In the genomic region with DNA sequence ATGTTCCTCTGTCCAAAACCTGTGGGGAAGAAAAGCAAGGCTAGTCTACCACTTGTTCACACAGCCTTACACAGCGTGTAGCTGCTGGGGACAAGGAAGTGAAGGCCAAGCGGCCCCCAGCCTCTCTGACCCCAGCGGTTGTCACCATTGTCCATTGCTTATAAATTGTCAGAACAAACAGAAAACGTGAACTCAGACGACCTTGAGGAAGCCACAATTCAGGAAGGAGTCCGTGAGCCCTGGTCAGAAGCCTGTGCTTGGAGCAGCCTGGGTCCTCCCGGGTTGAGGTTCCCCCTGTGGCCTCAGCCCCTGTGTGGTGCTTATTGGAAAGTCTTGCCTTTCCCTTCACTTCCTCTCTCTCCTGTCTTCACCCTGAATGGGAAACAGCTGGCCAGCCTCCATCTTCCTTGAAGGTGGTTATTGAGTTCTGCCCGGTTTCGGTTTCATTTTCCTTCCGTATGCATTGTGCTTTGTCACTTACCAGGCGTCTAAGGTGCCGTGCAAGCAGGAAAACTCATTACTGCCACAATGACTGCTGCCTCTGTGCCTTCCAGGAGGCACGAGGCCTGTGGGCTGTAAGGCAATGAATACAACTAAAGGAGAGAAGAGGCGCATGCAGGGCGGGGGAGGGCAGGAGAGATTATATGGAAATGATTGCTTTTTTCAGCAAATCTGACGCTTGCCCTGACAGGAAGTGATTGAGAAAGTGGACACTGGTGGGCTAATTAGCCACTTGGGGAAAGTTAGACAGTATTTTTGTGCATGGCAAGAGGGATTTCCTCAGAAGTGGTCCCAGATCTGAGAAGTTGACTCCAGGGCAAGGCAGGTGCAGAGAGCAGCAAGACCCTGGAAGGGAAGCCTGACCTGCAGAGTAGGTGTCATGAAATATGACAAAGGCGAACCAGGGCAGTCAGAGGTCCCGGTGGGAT, we compare ENCODE assay signal across 7 mouse cellular contexts.
A peak's percentile ranks its signal among the peaks of the same experiment; 100 is the strongest.
DNase-seq lines count a peak whose midpoint lies in the region; ATAC-seq and TF ChIP-seq lines count a peak whose summit lies in the region.

No protein-coding gene starts in this region.

- 50% methylated on average over 18 of the region's 18 CpGs for WGBS in heart, embryonic 16.5 days
- WGBS in spleen, adult 2 months: 11% methylated on average over 18 of the region's 18 CpGs

- H3K4me1 ChIP-seq in heart, embryonic 16.5 days (ENCODE audit: control insufficient read depth, insufficient read depth, low read length): peaks cover 16% of the 10 kb centered on the region
- peaks cover 8% of the 10 kb centered on the region; the same call in 1 of the 2 replicates for H3K4me1 ChIP-seq in spleen, adult 2 months (ENCODE audit: control insufficient read depth, insufficient read depth, insufficient read length)

- H3K27ac ChIP-seq in heart, embryonic 16.5 days (ENCODE audit: low read length): peak overlapping the region; percentile 63
- peak overlapping the region; percentile 80 for H3K27ac ChIP-seq in spleen, adult 2 months (ENCODE audit: insufficient read depth, low read length)

- H3K27me3 ChIP-seq in heart, embryonic 16.5 days (ENCODE audit: control insufficient read depth, insufficient read depth, low read length): no peaks in the 10 kb centered on the region
- H3K27me3 ChIP-seq in spleen, adult 2 months (ENCODE audit: control insufficient read depth, insufficient read depth, low read length): no peaks in the 10 kb centered on the region

- peak overlapping the region; percentile 56; the same call in 1 of the 2 replicates for H3K9ac ChIP-seq in heart, embryonic 16.5 days (ENCODE audit: low read length)

- H3K36me3 ChIP-seq in heart, embryonic 16.5 days (ENCODE audit: control insufficient read depth, insufficient read depth): no peaks in the 10 kb centered on the region
- no peaks in the 10 kb centered on the region for H3K36me3 ChIP-seq in spleen, adult 2 months (ENCODE audit: control insufficient read depth, insufficient read depth, low read length)

- H3K4me3 ChIP-seq in heart, embryonic 16.5 days (ENCODE audit: low read length): peak overlapping the region; percentile 42
- H3K4me3 ChIP-seq in spleen, adult 2 months (ENCODE audit: extremely low read depth, insufficient read depth, insufficient read length): peak overlapping the region; percentile 80

- peak; percentile 71 for ATAC-seq in erythroblast, adult 5-6 weeks (replicated peaks; ENCODE audit: low FRiP score, poor library complexity, severe bottlenecking)
- ATAC-seq in heart, embryonic 16.5 days (replicated peaks; ENCODE audit: extremely low read depth, insufficient read depth, low FRiP score): peak; percentile 62
- ATAC-seq in megakaryocyte, adult 5-6 weeks (ENCODE audit: poor library complexity, severe bottlenecking): peak; percentile 92

- H3K4me2 ChIP-seq in heart, embryonic 16.5 days (ENCODE audit: low read depth, low read length): peak overlapping the region; percentile 58

- TF ChIP-seq POLR2A in spleen, adult 2 months (IDR thresholded peaks at IDR 0.05; ENCODE audit: low read depth, low read length): no peak

- H3K9me3 ChIP-seq in heart, embryonic 16.5 days (replicated peaks; ENCODE audit: control insufficient read depth, low read length): no peaks in the 10 kb centered on the region

- TF ChIP-seq CTCF in spleen, adult 2 months (IDR thresholded peaks at IDR 0.05; ENCODE audit: extremely low read depth, insufficient read depth, insufficient read length, insufficient replicate concordance): no peak

- peak; percentile 64 for DNase-seq in adrenal gland, postnatal 10 days
- peak; percentile 66 for DNase-seq in kidney, postnatal 14 days
- peak; percentile 37 to 70 for DNase-seq in spleen, adult 2 months (ENCODE audit: low read depth in 1 of 2, low spot score in 2 of 2)
- no peak for DNase-seq in cerebellum, adult 11 months
